Mouse (Mus musculus) hindbrain, postnatal 0 days (tissue): ENCODE results near the gene Arhgef25. TPM values are rescaled to one million over a fixed set of nuclear protein-coding genes. Genes with fewer than 3 reads are reported as not detected.
A peak's percentile ranks its signal among the peaks of the same experiment; 100 is the strongest.

Source experiments
- ATAC-seq: fragments of 200-750 bp; cut with Nextera tagmentation; 2 replicates; pipeline ENCODE4 v1.8.0; 2017; ENCODE audit warnings: mild to moderate bottlenecking, moderate TSS enrichment, moderate library complexity
- DNase-seq: peaks from one replicate; pipeline ENCODE4 v3.0.0-alpha.2; 2015; ENCODE audit warnings: low spot score
- H3K27ac ChIP-seq: fragments of 300-500 bp; sonication (generic); 2 replicates; pipeline ENCODE4 v1.5.1; 2014; ENCODE audit warnings: mild to moderate bottlenecking
- H3K27me3 ChIP-seq: fragments of 300-500 bp; sonication (generic); 2 replicates; pipeline ENCODE4 v1.6.1; 2014; ENCODE audit warnings: low read length, mixed read lengths; ENCODE audit not compliant: insufficient read depth
- H3K36me3 ChIP-seq: fragments of 300-500 bp; sonication (generic); 2 replicates; pipeline ENCODE4 v1.6.1; 2014; ENCODE audit warnings: low read length, mixed read lengths; ENCODE audit not compliant: insufficient read depth
- H3K4me1 ChIP-seq: fragments of 300-500 bp; sonication (generic); 2 replicates; pipeline ENCODE4 v1.6.1; 2014; ENCODE audit warnings: antibody characterized with exemption, low read length, mixed read lengths; ENCODE audit not compliant: insufficient read depth
- H3K4me2 ChIP-seq: fragments of 300-500 bp; sonication (generic); 2 replicates; pipeline ENCODE4 v1.6.1; 2014; ENCODE audit warnings: low read depth, mild to moderate bottlenecking, low read length, moderate library complexity, mixed read lengths
- H3K4me3 ChIP-seq: fragments of 300-500 bp; sonication (generic); 2 replicates; pipeline ENCODE4 v1.5.1; 2014; ENCODE audit warnings: low read length
- H3K9ac ChIP-seq: fragments of 300-500 bp; sonication (generic); replicated peaks from 2 replicates; pipeline ENCODE4 v1.6.1; 2014; ENCODE audit warnings: mild to moderate bottlenecking, low read length, moderate library complexity, mixed read lengths
- H3K9me3 ChIP-seq: fragments of 300-500 bp; sonication (generic); 2 replicates; pipeline ENCODE4 v1.6.1; 2016; ENCODE audit warnings: low read length, mixed read lengths
- CTCF ChIP-seq: IDR thresholded peaks from 2 replicates; pipeline ENCODE4 v1.5.1; 2016; ENCODE audit warnings: antibody characterized with exemption, control low read depth, low read depth
- WGBS: fragments of 180-500 bp; shearing (Covaris S2); extraction: QIAGEN DNeasy Blood & Tissue Kit; methylation state at CpG from one replicate; pipeline ENCODE4 v1.1.7; 2014; 5-methylcytosine and 5-hydroxymethylcytosine counted together
- polyA plus RNA-seq: library from polyadenylated mRNA; unstranded; fragments of >200 nt; fragmentation: Nextera tagmentation; extraction: Ambion mirVana; gene quantifications from 2 replicates; pipeline ENCODE4 v1.2.1, GENCODE M21; 2015
- total RNA-seq: library from RNA; depleted of rRNA; stranded (reverse); fragments of >200 nt; gene quantifications from 2 replicates; pipeline ENCODE4 v1.2.3, GENCODE M21; 2014

The Arhgef25 gene
- total and polyA plus RNA-seq, 2 experiments from 2014 or later, result 20.3 to 61.0 TPM

GRCm38 (mm10) chr10:127182624-127183023, 7.3 kb downstream of the Arhgef25 start:
- peaks cover 9% of the 10 kb centered on the region for H3K4me1 ChIP-seq
- no peak for TF ChIP-seq CTCF
- WGBS, result 76% methylated on average over 4 of the region's 4 CpGs

GRCm38 (mm10) chr10:127181566-127181965, 8.3 kb downstream of the Arhgef25 start:
- no peak overlapping the region for H3K4me2 ChIP-seq
- H3K4me3 ChIP-seq, result no peak overlapping the region
- peaks cover 9% of the 10 kb centered on the region for H3K4me1 ChIP-seq
- no peak overlapping the region for H3K9ac ChIP-seq
- no peak overlapping the region for H3K27ac ChIP-seq
- TF ChIP-seq CTCF, result no peak
- no peaks in the 10 kb centered on the region for H3K9me3 ChIP-seq
- DNase-seq, result no peak
- H3K36me3 ChIP-seq, result no peaks in the 10 kb centered on the region
- peaks cover 14% of the 10 kb centered on the region for H3K27me3 ChIP-seq
- WGBS, result 71% methylated on average over 6 of the region's 6 CpGs
- no peak for ATAC-seq

More at GRCm38 (mm10) chr10:127182624-127183023, 7.3 kb downstream of the Arhgef25 start:
- no peak overlapping the region for H3K4me3 ChIP-seq
- no peaks in the 10 kb centered on the region for H3K9me3 ChIP-seq
- no peak overlapping the region for H3K9ac ChIP-seq
- DNase-seq (no peak), ATAC-seq (no peak)
- peaks cover 13% of the 10 kb centered on the region for H3K27me3 ChIP-seq
- H3K27ac ChIP-seq, result no peak overlapping the region
- H3K4me2 ChIP-seq, result no peak overlapping the region
- no peaks in the 10 kb centered on the region for H3K36me3 ChIP-seq

GRCm38 (mm10) chr10:127180695-127181047, 9.2 kb downstream of the Arhgef25 start:
- Histone ChIP-seq H3K4me1 (peaks cover 9% of the 10 kb centered on the region), H3K36me3 (no peaks in the 10 kb centered on the region), H3K9me3 (no peaks in the 10 kb centered on the region), H3K27ac (no peak overlapping the region), H3K4me2 (peak overlapping the region; percentile 47; the same call in 1 of the 2 replicates), H3K9ac (no peak overlapping the region), H3K27me3 (peaks cover 21% of the 10 kb centered on the region), H3K4me3 (no peak overlapping the region)
- no peak for DNase-seq
- no peak for TF ChIP-seq CTCF
- no peak for ATAC-seq
- 35% methylated on average over 3 of the region's 3 CpGs for WGBS

GRCm38 (mm10) chr10:127179871-127180694, 9.8 kb downstream of the Arhgef25 start, which contains the start of gene Slc26a10:
Slc26a10 (minus strand) TSS chr10:127180645.
- H3K4me1 ChIP-seq, result peaks cover 9% of the 10 kb centered on the region
- peak within 1 kb of the TSS; percentile 18 for H3K4me3 ChIP-seq
- 3% methylated on average over 31 of the region's 34 CpGs for WGBS
- H3K9me3 ChIP-seq, result no peaks in the 10 kb centered on the region
- peak within 1 kb of the TSS; percentile 47 for H3K4me2 ChIP-seq
- H3K9ac ChIP-seq, result 0 out of 2 replicates have a peak within 1 kb of the TSS, but pooled peaks have one; percentile 24
- peak; percentile 59 for DNase-seq
- H3K36me3 ChIP-seq, result no peaks in the 10 kb centered on the region
- H3K27ac ChIP-seq, result no peak within 1 kb of the TSS
- 0 out of 2 replicates have a peak, but pooled peaks have one; percentile 21 for ATAC-seq
- peaks cover 21% of the 10 kb centered on the region for H3K27me3 ChIP-seq
- no peak for TF ChIP-seq CTCF

GRCm38 (mm10) chr10:127178286-127179027, 11.4 kb downstream of the Arhgef25 start:
- WGBS, result 5% methylated on average over 41 of the region's 41 CpGs
- 0 out of 2 replicates have a peak overlapping the region, but pooled peaks have one; percentile 21 for H3K9ac ChIP-seq
- no peak for DNase-seq

GRCm38 (mm10) chr10:127177719-127178118, 12.2 kb downstream of the Arhgef25 start:
- H3K27ac ChIP-seq, result no peak overlapping the region
- H3K36me3 ChIP-seq, result no peaks in the 10 kb centered on the region
- peak; percentile 92 for DNase-seq
- H3K4me3 ChIP-seq, result peak overlapping the region; percentile 26
- peaks cover 21% of the 10 kb centered on the region for H3K27me3 ChIP-seq
- peak; percentile 91 for TF ChIP-seq CTCF
- H3K4me1 ChIP-seq, result peaks cover 9% of the 10 kb centered on the region
- H3K4me2 ChIP-seq, result peak overlapping the region; percentile 59
- WGBS, result under 1% methylated on average over 23 of the region's 23 CpGs
- H3K9me3 ChIP-seq, result no peaks in the 10 kb centered on the region
- H3K9ac ChIP-seq, result 0 out of 2 replicates have a peak overlapping the region, but pooled peaks have one; percentile 21
- peak; percentile 80 for ATAC-seq

More at GRCm38 (mm10) chr10:127178286-127179027, 11.4 kb downstream of the Arhgef25 start:
- ATAC-seq, result no peak
- H3K36me3 ChIP-seq, result no peaks in the 10 kb centered on the region
- no peak overlapping the region for H3K27ac ChIP-seq
- H3K4me1 ChIP-seq, result peaks cover 9% of the 10 kb centered on the region
- H3K9me3 ChIP-seq, result no peaks in the 10 kb centered on the region
- no peak for TF ChIP-seq CTCF
- H3K4me3 ChIP-seq, result peak overlapping the region; percentile 26
- H3K27me3 ChIP-seq, result peaks cover 21% of the 10 kb centered on the region
- H3K4me2 ChIP-seq, result peak overlapping the region; percentile 59
